In genomic region chr11:116466141-116466540, GRCm38 (mm10) we compare ENCODE assay signal across 36 mouse cellular contexts. TPM values are rescaled to one million over a fixed set of nuclear protein-coding genes. Genes with fewer than 3 reads are reported as not detected.
"Had no signal": no experiment of that assay in that cellular context is flagged by ENCODE, and none has a peak within 500 bp of the region (broad histone marks: within the 10 kb centered on the region; RNA-seq: fewer than 3 reads in every experiment).

TSS of gene Qrich2 (minus strand) at chr11:116466241.

- H3K27me3 ChIP-seq: hindbrain, embryonic 12.5 days; hindbrain, embryonic 15.5 days; intestine, embryonic 15.5 days; kidney, embryonic 15.5 days had no signal

- H3K27ac ChIP-seq: heart, embryonic 10.5 days; heart, embryonic 13.5 days; heart, embryonic 15.5 days; hindbrain, embryonic 10.5 days; hindbrain, embryonic 12.5 days; hindbrain, embryonic 13.5 days; hindbrain, embryonic 14.5 days; hindbrain, embryonic 15.5 days; hindbrain, postnatal 0 days; intestine, embryonic 15.5 days; kidney, embryonic 15.5 days; kidney, postnatal 0 days; layer of hippocampus, adult 2 months; left cerebral cortex, adult 2 months had no signal

- H3K9me3 ChIP-seq: heart, embryonic 10.5 days; heart, embryonic 12.5 days; heart, embryonic 13.5 days; heart, embryonic 15.5 days; hindbrain, embryonic 10.5 days; hindbrain, embryonic 12.5 days; hindbrain, embryonic 13.5 days; hindbrain, embryonic 15.5 days; intestine, embryonic 15.5 days; kidney, embryonic 15.5 days had no signal

- DNase-seq: heart, postnatal 14 days; heart, postnatal 36 days; heart, postnatal 4 days; kidney, adult 11 months; kidney, adult 2 months; kidney, adult 8-10 months; kidney, adult 9 months; kidney, postnatal 10 days; kidney, postnatal 14 days; kidney, postnatal 25 days; kidney, postnatal 36 days; kidney, postnatal 4 days; layer of hippocampus, adult 9-11 months; layer of hippocampus, postnatal 36 days had no signal

- H3K4me1 ChIP-seq: hindbrain, embryonic 13.5 days had no signal

- H3K4me3 ChIP-seq: heart, embryonic 10.5 days; heart, embryonic 12.5 days; heart, embryonic 13.5 days; heart, embryonic 15.5 days; hindbrain, embryonic 10.5 days; hindbrain, embryonic 12.5 days; hindbrain, embryonic 13.5 days; hindbrain, embryonic 15.5 days; intestine, embryonic 15.5 days; kidney, embryonic 15.5 days; layer of hippocampus, adult 2 months; left cerebral cortex, adult 2 months had no signal

RNA-seq across cellular contexts. Expression of gene Qrich2, which starts in this region (rescaled TPM):
- total RNA-seq: heart, postnatal 14 days; heart, postnatal 25 days; hematopoietic stem cell, adult 5-6 weeks; hindbrain, postnatal 0 days; layer of hippocampus, adult 18-20 months; layer of hippocampus, postnatal 25 days; layer of hippocampus, postnatal 36 days had no signal
- polyA plus RNA-seq: heart, embryonic 12.5 days; heart, embryonic 13.5 days; heart, embryonic 14.5 days; heart, embryonic 15.5 days; heart, postnatal 0 days; hindbrain, embryonic 14.5 days; inflammation-experienced regulatory T-cells, adult 6 months had no signal
